Mouse (Mus musculus) spleen, adult 2 months (tissue): ENCODE data around the gene Skor1. TPM values are rescaled to one million over a fixed set of nuclear protein-coding genes. Genes with fewer than 3 reads are reported as not detected.

Source experiments
- DNase-seq, 2 experiments: peaks; one replicate each; pipeline versions ENCODE4 v3.0.0 to v3.0.0-alpha.2; 2012 to 2021; ENCODE audit warnings: low spot score in 2 of 2, low read depth in 1 of 2
- H3K27ac ChIP-seq: fragments of 200-500 bp; 2 replicates; pipeline ENCODE4 v1.5.1; 2012; ENCODE audit warnings: low read length, inconsistent platforms; ENCODE audit not compliant: insufficient read depth
- H3K27me3 ChIP-seq: fragments of 200-500 bp; 2 replicates; pipeline ENCODE4 v1.6.1; 2012; ENCODE audit warnings: mild to moderate bottlenecking, moderate library complexity, low read length, inconsistent platforms; ENCODE audit not compliant: control insufficient read depth, insufficient read depth
- H3K36me3 ChIP-seq: fragments of 200-500 bp; 2 replicates; pipeline ENCODE4 v1.6.1; 2012; ENCODE audit warnings: mild to moderate bottlenecking, low read length, inconsistent platforms; ENCODE audit not compliant: control insufficient read depth, insufficient read depth
- H3K4me1 ChIP-seq: fragments of 200-500 bp; 2 replicates; pipeline ENCODE4 v1.6.1; 2011; ENCODE audit warnings: inconsistent platforms; ENCODE audit not compliant: control insufficient read depth, insufficient read depth, insufficient read length
- H3K4me3 ChIP-seq: fragments of 200-500 bp; 2 replicates; pipeline ENCODE4 v1.5.1; 2011; ENCODE audit warnings: mild to moderate bottlenecking, inconsistent platforms; ENCODE audit not compliant: insufficient read depth, insufficient read length; ENCODE audit errors: extremely low read depth
- CTCF ChIP-seq: fragments of 200-500 bp; IDR thresholded peaks from 2 replicates; pipeline ENCODE4 v1.5.1; 2011; ENCODE audit warnings: mild to moderate bottlenecking, inconsistent platforms; ENCODE audit not compliant: insufficient read depth, insufficient read length, insufficient replicate concordance; ENCODE audit errors: extremely low read depth
- POLR2A ChIP-seq: fragments of 200-500 bp; IDR thresholded peaks from 2 replicates; pipeline ENCODE4 v1.6.1; 2011; ENCODE audit warnings: low read depth, low read length, inconsistent platforms
- WGBS: fragments of 180-500 bp; shearing (Covaris S2); methylation state at CpG from one replicate; pipeline ENCODE4 v1.1.7; 2018; 5-methylcytosine and 5-hydroxymethylcytosine counted together
- polyA plus RNA-seq: library from polyadenylated mRNA; depleted of rRNA; stranded (reverse); fragments of >200 nt; gene quantifications from 2 replicates; pipeline ENCODE4 v1.2.3, GENCODE M21; 2012

Gene Skor1
- polyA plus RNA-seq, 1 experiment: 0.09 TPM

DNA sequence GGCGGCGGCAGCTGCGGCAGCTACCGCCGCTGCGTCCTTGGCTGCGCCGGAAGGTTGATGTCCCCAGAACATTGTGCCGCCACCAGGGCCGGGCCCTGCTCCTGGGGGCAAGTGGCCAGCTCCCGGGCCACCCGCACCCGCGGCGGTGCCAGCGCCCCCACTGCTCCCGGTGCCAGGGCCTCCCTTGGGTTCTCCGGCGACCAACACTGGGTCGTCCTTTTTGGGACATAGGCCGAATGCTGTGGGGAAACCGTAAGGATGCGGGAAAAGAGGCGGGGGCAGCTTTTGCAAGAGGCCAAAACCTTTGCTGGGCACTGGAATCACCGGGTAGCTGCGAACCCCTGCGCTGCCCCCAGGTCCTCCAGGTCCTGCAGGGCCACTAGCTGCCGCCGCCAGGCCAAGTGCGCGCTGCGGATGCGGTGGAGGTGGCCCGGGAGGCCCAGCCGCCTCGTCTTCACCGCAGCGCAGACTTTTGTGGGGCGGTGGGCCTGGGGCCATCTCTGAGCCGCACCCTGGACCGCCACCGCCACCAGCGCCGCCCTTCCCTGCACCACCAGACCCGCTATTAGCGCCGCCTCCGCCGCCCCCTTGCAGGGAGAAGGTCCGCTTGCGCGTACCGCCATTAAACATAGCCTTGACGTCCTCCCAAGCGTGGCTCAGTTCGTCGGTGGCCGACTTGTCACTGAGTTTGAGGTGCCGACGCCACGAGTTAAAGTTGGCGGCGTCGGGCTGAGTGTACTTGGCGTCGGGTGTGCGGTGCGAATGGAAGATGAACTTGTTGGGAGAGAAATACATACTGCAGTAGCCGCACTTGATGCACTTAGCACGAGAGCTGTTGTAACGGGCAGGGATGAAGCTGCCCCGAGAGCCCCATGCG, 3.3 kb downstream of the Skor1 start:
- WGBS: 4% methylated on average over 73 of the region's 73 CpGs
- no peak for TF ChIP-seq POLR2A
- TF ChIP-seq CTCF: no peak
- peaks cover 62% of the 10 kb centered on the region for H3K27me3 ChIP-seq
- no peak for DNase-seq
- no peak overlapping the region for H3K4me3 ChIP-seq
- no peak overlapping the region for H3K27ac ChIP-seq
- H3K36me3 ChIP-seq: no peaks in the 10 kb centered on the region
- peaks cover 16% of the 10 kb centered on the region for H3K4me1 ChIP-seq

DNA sequence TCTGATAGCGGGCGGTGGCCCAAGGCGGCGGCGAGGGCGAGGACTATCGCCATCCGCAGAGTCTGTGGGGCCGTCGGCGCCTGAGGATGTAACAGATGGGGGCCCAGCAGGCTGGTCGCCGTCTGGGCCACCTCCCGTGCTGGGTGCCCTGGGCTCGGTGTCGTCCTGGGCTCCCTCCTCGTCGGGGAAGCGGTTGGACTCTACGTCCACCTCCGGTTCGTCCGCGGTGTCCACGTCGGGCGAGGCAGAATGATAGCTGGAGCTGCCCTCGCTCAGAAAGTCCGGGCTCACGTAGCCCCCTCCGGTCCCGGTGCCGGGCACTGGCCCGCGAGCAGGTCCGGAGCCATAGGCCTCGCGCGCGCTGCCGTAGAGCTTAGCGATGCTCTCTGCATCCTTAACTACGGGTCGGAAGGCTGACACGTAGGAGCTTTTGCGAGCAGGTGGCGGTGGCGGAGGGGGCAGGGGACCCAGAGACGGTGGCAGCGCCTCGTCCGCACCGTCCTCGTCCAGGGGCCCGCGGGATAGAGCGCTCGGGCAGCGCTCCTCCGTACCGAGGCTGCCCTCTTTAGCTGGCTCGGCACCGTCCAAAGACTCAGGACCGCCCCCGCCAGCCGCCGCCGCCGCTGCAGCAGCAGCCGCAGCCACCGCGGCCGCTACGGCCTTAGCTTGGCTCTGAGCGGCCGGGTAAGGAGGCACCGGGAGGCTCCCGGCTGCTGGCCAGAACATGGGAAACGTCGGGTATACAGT, 4.1 kb downstream of the Skor1 start:
- 5% methylated on average over 73 of the region's 80 CpGs for WGBS
- Histone ChIP-seq H3K4me3 (no peak overlapping the region), H3K4me1 (peaks cover 16% of the 10 kb centered on the region)

GRCm38 (mm10) chr9:63143641-63144501, 4.9 kb downstream of the Skor1 start:
- H3K36me3 ChIP-seq: no peaks in the 10 kb centered on the region
- peaks cover 16% of the 10 kb centered on the region for H3K4me1 ChIP-seq
- H3K27me3 ChIP-seq: peaks cover 60% of the 10 kb centered on the region
- H3K27ac ChIP-seq: no peak overlapping the region
- 6% methylated on average over 47 of the region's 47 CpGs for WGBS
- TF ChIP-seq POLR2A (no peak), CTCF (no peak)
- DNase-seq: no peak
- H3K4me3 ChIP-seq: no peak overlapping the region

More for the DNA sequence above, 4.1 kb downstream of the Skor1 start:
- H3K27me3 ChIP-seq: peaks cover 62% of the 10 kb centered on the region
- no peak overlapping the region for H3K27ac ChIP-seq
- DNase-seq: no peak
- no peaks in the 10 kb centered on the region for H3K36me3 ChIP-seq
- TF ChIP-seq POLR2A (no peak), CTCF (no peak)

GRCm38 (mm10) chr9:63143227-63143626, 5.5 kb downstream of the Skor1 start:
- DNase-seq: no peak
- no peak for TF ChIP-seq CTCF
- no peak for TF ChIP-seq POLR2A
- H3K4me3 ChIP-seq: no peak overlapping the region
- peaks cover 60% of the 10 kb centered on the region for H3K27me3 ChIP-seq
- 2% methylated on average over 25 of the region's 25 CpGs for WGBS
- peaks cover 19% of the 10 kb centered on the region for H3K4me1 ChIP-seq
- no peak overlapping the region for H3K27ac ChIP-seq
- H3K36me3 ChIP-seq: no peaks in the 10 kb centered on the region

DNA sequence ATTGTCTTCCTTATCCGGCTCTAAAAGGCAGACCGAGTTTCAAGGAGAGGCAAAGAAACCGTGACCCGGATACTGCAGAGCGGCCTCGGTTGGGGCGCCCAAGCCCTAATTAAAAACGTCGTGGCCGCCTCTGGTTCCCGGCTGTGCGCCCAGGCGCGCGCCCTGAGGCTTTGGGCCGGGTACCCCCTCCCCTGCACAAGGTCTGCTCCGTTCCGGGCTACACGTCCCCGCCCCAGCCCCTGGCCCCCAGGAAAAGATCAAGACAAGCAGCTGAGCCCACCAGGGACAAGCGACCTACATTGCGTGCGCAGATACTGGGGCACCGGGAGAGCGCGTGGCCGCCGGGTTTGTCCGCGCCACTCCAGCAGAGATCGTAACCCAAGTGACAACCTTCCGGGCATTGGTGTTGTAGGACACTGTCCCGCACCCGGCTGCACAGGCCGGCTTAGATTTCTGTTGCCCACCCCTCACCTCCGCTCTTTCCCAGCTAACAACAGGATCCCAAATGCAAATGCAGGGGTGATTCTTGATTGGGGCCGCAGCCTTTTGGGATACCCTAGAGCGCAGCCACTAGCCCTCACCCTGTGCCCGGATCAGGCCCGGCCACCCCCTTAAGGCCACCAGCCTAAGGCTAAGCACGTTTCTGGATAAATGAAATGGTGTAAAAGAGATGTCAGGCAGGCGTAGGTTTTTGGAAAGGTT, 6.3 kb downstream of the Skor1 start:
- peaks cover 62% of the 10 kb centered on the region for H3K27me3 ChIP-seq
- H3K4me3 ChIP-seq: no peak overlapping the region
- whole genome bisulfite sequencing: 5% methylated on average over 42 of the region's 42 CpGs
- peaks cover 19% of the 10 kb centered on the region for H3K4me1 ChIP-seq
- no peak overlapping the region for H3K27ac ChIP-seq
- no peaks in the 10 kb centered on the region for H3K36me3 ChIP-seq
- TF ChIP-seq POLR2A: no peak
- no peak for TF ChIP-seq CTCF
- no peak for DNase-seq

DNA sequence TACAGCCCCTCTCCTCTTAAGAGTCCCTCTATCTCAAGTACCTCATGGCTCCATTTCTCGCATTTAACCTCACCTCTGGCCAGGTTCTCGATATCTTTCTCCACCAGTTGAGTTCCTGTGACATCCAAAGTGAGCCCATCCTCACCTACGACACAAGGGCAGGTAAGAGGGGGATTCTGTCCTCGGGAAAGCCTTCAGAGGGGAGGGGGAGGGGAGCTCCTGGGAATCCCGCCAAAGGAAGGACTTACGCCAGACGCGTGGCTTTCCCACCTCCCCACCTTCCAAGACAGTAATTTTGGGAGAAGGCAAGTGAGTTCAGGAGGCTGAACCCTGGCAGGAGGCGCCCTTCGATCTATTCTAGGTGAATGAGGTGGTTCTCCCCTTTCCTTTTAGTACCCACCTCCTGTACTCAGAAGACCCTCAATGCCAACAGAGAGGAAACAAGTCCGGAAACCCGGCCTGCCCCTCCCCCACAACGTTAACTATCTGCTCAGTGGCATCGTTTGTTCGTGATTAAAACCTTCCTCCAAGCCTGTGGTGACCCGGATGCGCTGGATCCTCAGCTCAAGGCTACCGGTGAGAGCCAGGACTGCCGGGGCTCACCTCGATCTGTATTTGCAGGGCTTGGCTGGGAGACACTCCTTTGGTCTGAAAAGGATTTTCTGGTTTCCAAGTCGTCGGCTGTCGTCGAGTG, 7.0 kb downstream of the Skor1 start:
- no peak for DNase-seq
- WGBS: 6% methylated on average over 24 of the region's 24 CpGs
- Histone ChIP-seq H3K4me1 (peaks cover 17% of the 10 kb centered on the region), H3K27ac (no peak overlapping the region), H3K36me3 (no peaks in the 10 kb centered on the region), H3K4me3 (no peak overlapping the region), H3K27me3 (peaks cover 63% of the 10 kb centered on the region)
- no peak for TF ChIP-seq CTCF
- TF ChIP-seq POLR2A: no peak
